In the genomic region with DNA sequence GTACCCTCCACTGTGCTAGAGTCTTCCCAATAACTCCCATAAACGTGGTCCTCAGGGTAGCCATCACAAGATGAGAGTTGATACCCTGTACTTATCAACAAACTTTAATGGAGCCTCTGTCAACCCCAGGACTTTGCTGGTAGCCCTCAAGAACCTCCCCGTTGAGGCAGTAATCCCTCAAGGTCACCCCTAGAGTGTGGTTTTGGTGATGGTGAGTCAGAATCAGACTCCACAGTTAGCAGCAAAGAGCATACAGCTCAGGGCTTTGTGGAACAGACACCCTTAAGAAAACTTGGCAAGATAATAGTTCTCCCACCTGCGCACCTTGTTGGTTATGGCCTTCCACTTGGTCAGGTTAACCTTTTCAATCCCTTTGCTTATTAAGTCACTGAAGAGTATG, we compare ENCODE assay signal across 30 mouse cellular contexts. TPM values are rescaled to one million over a fixed set of nuclear protein-coding genes. Genes with fewer than 3 reads are reported as not detected.
"Had no signal": no experiment of that assay in that cellular context is flagged by ENCODE, and none has a peak within 500 bp of the region (broad histone marks: within the 10 kb centered on the region; RNA-seq: fewer than 3 reads in every experiment).

No protein-coding gene starts in this region.

- DNase-seq: forebrain, postnatal 0 days had no signal

- H3K27me3 ChIP-seq: embryonic facial prominence, embryonic 12.5 days; embryonic facial prominence, embryonic 13.5 days; embryonic facial prominence, embryonic 15.5 days; forebrain, embryonic 12.5 days; forebrain, embryonic 13.5 days; forebrain, embryonic 15.5 days had no signal

- H3K27ac ChIP-seq: embryonic facial prominence, embryonic 10.5 days; embryonic facial prominence, embryonic 12.5 days; embryonic facial prominence, embryonic 13.5 days; embryonic facial prominence, embryonic 15.5 days; forebrain, embryonic 10.5 days; forebrain, embryonic 12.5 days; forebrain, embryonic 13.5 days; forebrain, embryonic 15.5 days; gastrocnemius, adult 2 months; heart, adult 2 months had no signal

- H3K4me1 ChIP-seq: embryonic facial prominence, embryonic 15.5 days; forebrain, embryonic 15.5 days had no signal

- H3K4me3 ChIP-seq: embryonic facial prominence, embryonic 10.5 days; embryonic facial prominence, embryonic 12.5 days; embryonic facial prominence, embryonic 13.5 days; embryonic facial prominence, embryonic 15.5 days; erythroblast, embryonic 14.5 days; forebrain, embryonic 10.5 days; forebrain, embryonic 12.5 days; forebrain, embryonic 13.5 days; forebrain, embryonic 15.5 days; gastrocnemius, adult 2 months; heart, adult 2 months; heart, embryonic 10.5 days had no signal

- H3K36me3 ChIP-seq: embryonic facial prominence, embryonic 10.5 days; embryonic facial prominence, embryonic 12.5 days; forebrain, embryonic 10.5 days; forebrain, embryonic 12.5 days; forebrain, embryonic 15.5 days; heart, embryonic 10.5 days had no signal

RNA-seq across cellular contexts. Expression of gene Fam243, which starts 0.9 kb away (rescaled TPM):
- total RNA-seq: common myeloid progenitor, adult 5-6 weeks; forebrain, postnatal 0 days; gastrocnemius, adult 18-20 months; gastrocnemius, adult 2 months; gastrocnemius, adult 8-10 months; gastrocnemius, postnatal 10 days; gastrocnemius, postnatal 14 days; gastrocnemius, postnatal 25 days; gastrocnemius, postnatal 36 days; gastrocnemius, postnatal 4 days; granulocyte monocyte progenitor cell, adult 5-6 weeks had no signal
- polyA plus RNA-seq: cortical plate, adult 2 months; embryonic facial prominence, embryonic 10.5 days; embryonic facial prominence, embryonic 12.5 days; embryonic facial prominence, embryonic 13.5 days; embryonic facial prominence, embryonic 14.5 days; embryonic facial prominence, embryonic 15.5 days; erythroblast, embryonic 14.5 days; forebrain, embryonic 10.5 days; forebrain, embryonic 11.5 days; forebrain, embryonic 12.5 days; forebrain, embryonic 13.5 days; forebrain, postnatal 0 days; frontal cortex, adult 2 months; heart, embryonic 10.5 days had no signal

RNA-seq across cellular contexts. Expression of gene Kcne2, which starts 28.2 kb away (rescaled TPM):
- total RNA-seq: common myeloid progenitor, adult 5-6 weeks; gastrocnemius, adult 18-20 months; gastrocnemius, adult 2 months; gastrocnemius, adult 8-10 months; gastrocnemius, postnatal 10 days; gastrocnemius, postnatal 14 days; gastrocnemius, postnatal 25 days; gastrocnemius, postnatal 36 days; gastrocnemius, postnatal 4 days; granulocyte monocyte progenitor cell, adult 5-6 weeks; heart, adult 18-20 months; heart, adult 2 months; heart, adult 8-10 months had no signal
- polyA plus RNA-seq: embryonic facial prominence, embryonic 11.5 days; erythroblast, embryonic 14.5 days; gonadal fat pad, adult 2 months; heart, adult 2 months had no signal

RNA-seq across cellular contexts. Expression of gene Kcne1, which starts 38.9 kb away (rescaled TPM):
- total RNA-seq: common myeloid progenitor, adult 5-6 weeks; forebrain, postnatal 0 days; gastrocnemius, adult 18-20 months; gastrocnemius, adult 2 months; gastrocnemius, adult 8-10 months; gastrocnemius, postnatal 10 days; gastrocnemius, postnatal 14 days; gastrocnemius, postnatal 25 days; gastrocnemius, postnatal 36 days; gastrocnemius, postnatal 4 days; granulocyte monocyte progenitor cell, adult 5-6 weeks had no signal
- polyA plus RNA-seq: cortical plate, adult 2 months; erythroblast, embryonic 14.5 days; forebrain, embryonic 13.5 days; forebrain, embryonic 15.5 days; forebrain, postnatal 0 days had no signal
